Mouse (Mus musculus) ES-Bruce4 (cell line): Measurements from ENCODE around the gene Olfml2a. TPM values are rescaled to one million over a fixed set of nuclear protein-coding genes. Genes with fewer than 3 reads are reported as not detected.

Experiments
- H3K27ac ChIP-seq: 2 replicates; pipeline ENCODE4 v1.5.1; 2012; ENCODE audit warnings: low read length, inconsistent platforms; ENCODE audit not compliant: insufficient read depth
- H3K27me3 ChIP-seq: 2 replicates; pipeline ENCODE4 v1.6.1; 2012; ENCODE audit warnings: mild to moderate bottlenecking, low read length, inconsistent platforms; ENCODE audit not compliant: control insufficient read depth, poor library complexity, insufficient read depth, severe bottlenecking
- H3K36me3 ChIP-seq: 2 replicates; pipeline ENCODE4 v1.6.1; 2012; ENCODE audit warnings: inconsistent platforms, mild to moderate bottlenecking, low read length, moderate library complexity; ENCODE audit not compliant: control insufficient read depth, poor library complexity, insufficient read depth, severe bottlenecking
- H3K4me1 ChIP-seq: one replicate; pipeline ENCODE4 v1.8.1; 2011; ENCODE audit warnings: low read length; ENCODE audit not compliant: control insufficient read depth, insufficient read depth
- H3K4me3 ChIP-seq: 2 replicates; pipeline ENCODE4 v1.5.1; 2011; ENCODE audit warnings: low read depth, mild to moderate bottlenecking, low read length
- H3K9ac ChIP-seq: 2 replicates; pipeline ENCODE4 v1.6.1; 2012; ENCODE audit warnings: low read depth, mild to moderate bottlenecking, inconsistent platforms; ENCODE audit not compliant: poor library complexity, severe bottlenecking
- H3K9me3 ChIP-seq: replicated peaks from 2 replicates; pipeline ENCODE4 v1.6.1; 2012; ENCODE audit warnings: mild to moderate bottlenecking, low read length, inconsistent platforms; ENCODE audit not compliant: control insufficient read depth, poor library complexity, insufficient read depth, severe bottlenecking
- CTCF ChIP-seq: IDR thresholded peaks from one replicate; pipeline ENCODE4 v1.8.1; 2011; ENCODE audit warnings: low read depth, low read length
- EP300 ChIP-seq: IDR thresholded peaks from 2 replicates; pipeline ENCODE4 v1.6.1; 2011; ENCODE audit warnings: low read depth, low read length; ENCODE audit not compliant: insufficient read depth
- POLR2A ChIP-seq: IDR thresholded peaks from one replicate; pipeline ENCODE4 v1.8.1; 2011; ENCODE audit warnings: low read length; ENCODE audit not compliant: insufficient read depth
- polyA plus RNA-seq: library from polyadenylated mRNA; stranded (reverse); fragments of >200 nt; gene quantifications from 2 replicates; pipeline ENCODE4 v1.2.4, GENCODE M21; 2011; ENCODE audit warnings: low read depth; ENCODE audit not compliant: missing spikeins, insufficient read depth, insufficient read length

Olfml2a gene
- polyA plus RNA-seq, 1 experiment = 1.8 TPM

DNA sequence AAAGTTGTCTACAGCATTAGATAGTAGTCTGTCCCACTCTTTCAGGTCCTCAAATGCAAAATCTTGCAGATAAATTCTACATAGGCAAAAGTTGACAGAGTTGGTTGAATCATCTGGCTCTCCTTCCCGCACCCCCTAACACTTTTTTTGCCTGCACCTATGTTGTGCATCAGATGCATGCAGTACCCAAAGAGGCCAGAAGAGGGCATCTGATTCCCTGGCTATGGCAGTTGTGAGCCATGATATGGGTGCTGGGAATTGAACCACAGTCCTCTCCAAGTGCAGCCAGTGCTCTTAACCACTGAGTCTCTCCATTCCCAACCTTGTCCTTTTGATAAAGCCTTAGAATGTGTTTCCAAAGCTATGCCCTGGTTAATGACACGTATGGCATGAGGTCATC lies 51.7 kb downstream of the Olfml2a start:
- no peak overlapping the region for H3K4me3 ChIP-seq
- peaks cover 6% of the 10 kb centered on the region for H3K4me1 ChIP-seq
- no peaks in the 10 kb centered on the region for H3K9me3 ChIP-seq
- H3K27ac ChIP-seq = no peak overlapping the region
- TF ChIP-seq CTCF (peak; percentile 46), POLR2A (no peak)
- H3K27me3 ChIP-seq = no peaks in the 10 kb centered on the region
- H3K9ac ChIP-seq = no peak overlapping the region
- H3K36me3 ChIP-seq = no peaks in the 10 kb centered on the region

DNA sequence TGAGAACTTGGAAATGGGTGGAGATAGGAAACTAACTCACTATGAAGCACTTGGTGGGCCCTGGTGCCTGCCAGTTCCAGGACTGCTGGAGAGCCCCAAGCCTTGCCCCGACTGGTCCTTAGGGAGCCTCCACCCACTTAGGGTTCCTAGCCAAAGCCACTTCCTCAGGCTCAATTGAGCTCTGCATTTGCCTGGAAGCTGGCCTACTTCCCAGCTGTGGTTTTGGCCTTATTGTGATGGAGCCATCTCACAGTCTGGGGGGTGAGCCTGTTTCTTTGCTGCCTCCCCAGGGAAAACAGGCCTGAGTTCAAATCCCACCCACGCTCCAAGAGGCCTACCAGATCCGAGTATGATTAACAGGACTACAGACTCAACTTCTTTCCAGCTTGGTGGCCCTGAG lies 54.8 kb downstream of the Olfml2a start:
- Histone ChIP-seq H3K36me3 (no peaks in the 10 kb centered on the region), H3K9ac (no peak overlapping the region), H3K27me3 (no peaks in the 10 kb centered on the region), H3K9me3 (no peaks in the 10 kb centered on the region), H3K4me1 (peaks cover 6% of the 10 kb centered on the region), H3K27ac (no peak overlapping the region), H3K4me3 (no peak overlapping the region)
- TF ChIP-seq CTCF (no peak), EP300 (no peak), POLR2A (no peak)

DNA sequence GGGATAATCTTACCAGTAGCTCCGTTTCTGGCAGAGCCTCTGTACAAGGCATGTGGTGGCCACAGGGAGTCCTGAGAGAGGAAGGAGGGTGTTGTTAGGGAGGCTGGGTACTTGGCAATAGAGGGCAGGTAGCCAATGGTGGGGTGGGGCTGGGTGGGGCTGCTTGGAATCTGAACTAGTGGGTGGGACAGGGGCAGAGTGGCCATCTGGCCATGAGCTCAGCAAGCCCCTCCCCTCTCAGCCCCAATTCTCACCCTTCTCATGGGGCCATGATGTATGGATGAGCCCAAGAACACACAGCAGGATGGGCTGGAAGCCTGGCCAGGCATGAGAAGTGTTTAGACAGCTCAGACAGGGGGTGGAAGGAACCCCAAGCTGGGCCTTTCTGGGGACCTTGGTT lies 55.6 kb downstream of the Olfml2a start:
- peak overlapping the region; percentile 20; the same call in 1 of the 2 replicates for H3K27ac ChIP-seq
- no peak overlapping the region for H3K4me3 ChIP-seq
- H3K36me3 ChIP-seq = no peaks in the 10 kb centered on the region
- no peak for TF ChIP-seq CTCF
- no peak for TF ChIP-seq POLR2A
- TF ChIP-seq EP300 = no peak
- peaks cover 6% of the 10 kb centered on the region for H3K4me1 ChIP-seq
- H3K9ac ChIP-seq = no peak overlapping the region
- H3K9me3 ChIP-seq = no peaks in the 10 kb centered on the region
- H3K27me3 ChIP-seq = no peaks in the 10 kb centered on the region

DNA sequence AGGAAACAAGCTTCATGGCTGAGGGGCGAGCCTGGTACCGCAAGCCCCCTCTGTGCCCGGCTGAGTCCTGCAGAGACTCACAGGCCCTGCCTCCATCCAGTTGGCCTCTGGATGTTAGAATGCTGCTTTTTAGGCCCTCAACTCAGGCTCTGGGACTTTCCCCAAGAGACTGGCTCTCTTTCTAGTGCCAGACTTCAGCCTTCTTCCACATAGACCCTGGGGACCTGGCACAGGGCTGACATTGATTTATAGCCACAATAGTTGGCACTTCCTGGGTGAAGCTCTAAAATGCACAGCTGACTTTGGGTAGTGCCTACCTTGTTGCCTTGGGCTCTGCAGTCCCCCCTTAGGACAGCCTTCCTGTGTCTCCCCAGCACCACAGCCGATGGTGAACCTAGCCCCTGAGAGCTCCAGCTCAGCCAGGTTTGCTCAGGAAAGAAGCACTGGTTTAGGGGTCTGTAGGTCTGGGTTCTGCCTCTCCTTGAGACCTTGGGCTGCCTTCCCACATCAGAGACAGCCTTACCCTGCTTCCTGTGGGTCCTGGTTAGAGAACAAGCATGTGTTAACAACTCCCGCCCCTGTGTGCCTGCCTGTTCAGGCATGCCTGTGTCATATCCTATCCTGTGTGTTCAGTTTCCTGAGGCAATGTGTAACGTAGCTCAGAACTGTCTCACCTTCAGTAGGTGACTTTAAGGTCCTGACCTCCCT lies 56.2 kb downstream of the Olfml2a start:
- Histone ChIP-seq H3K9me3 (no peaks in the 10 kb centered on the region), H3K27me3 (no peaks in the 10 kb centered on the region), H3K27ac (peak overlapping the region; percentile 20), H3K4me3 (no peak overlapping the region), H3K9ac (no peak overlapping the region), H3K36me3 (no peaks in the 10 kb centered on the region), H3K4me1 (peaks cover 6% of the 10 kb centered on the region)
- TF ChIP-seq POLR2A (no peak), CTCF (no peak), EP300 (no peak)

DNA sequence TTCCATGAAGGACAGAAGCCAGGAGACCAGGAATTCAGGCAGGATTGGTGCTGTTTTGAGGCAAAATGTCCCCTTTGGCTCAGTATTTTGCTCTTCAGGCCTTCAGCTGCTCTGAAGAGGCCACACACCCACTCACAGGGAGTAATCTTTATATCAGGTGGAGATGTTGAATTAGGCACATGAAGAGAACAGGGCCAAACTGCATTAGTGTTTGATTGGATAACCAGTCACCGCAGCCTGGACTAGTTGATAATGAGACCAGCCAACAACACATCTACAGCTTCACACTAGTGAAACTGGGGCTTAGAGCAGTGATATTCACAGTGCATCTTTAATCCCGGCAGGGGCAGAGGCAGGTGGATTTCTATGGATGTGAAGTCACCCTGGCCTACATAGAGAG lies 57.2 kb downstream of the Olfml2a start:
- no peaks in the 10 kb centered on the region for H3K9me3 ChIP-seq
- H3K4me1 ChIP-seq = peaks cover 6% of the 10 kb centered on the region
- H3K9ac ChIP-seq = no peak overlapping the region
- no peak overlapping the region for H3K4me3 ChIP-seq
- no peak overlapping the region for H3K27ac ChIP-seq
- no peaks in the 10 kb centered on the region for H3K36me3 ChIP-seq
- no peak for TF ChIP-seq CTCF
- no peak for TF ChIP-seq POLR2A
- TF ChIP-seq EP300 = no peak
- no peaks in the 10 kb centered on the region for H3K27me3 ChIP-seq

DNA sequence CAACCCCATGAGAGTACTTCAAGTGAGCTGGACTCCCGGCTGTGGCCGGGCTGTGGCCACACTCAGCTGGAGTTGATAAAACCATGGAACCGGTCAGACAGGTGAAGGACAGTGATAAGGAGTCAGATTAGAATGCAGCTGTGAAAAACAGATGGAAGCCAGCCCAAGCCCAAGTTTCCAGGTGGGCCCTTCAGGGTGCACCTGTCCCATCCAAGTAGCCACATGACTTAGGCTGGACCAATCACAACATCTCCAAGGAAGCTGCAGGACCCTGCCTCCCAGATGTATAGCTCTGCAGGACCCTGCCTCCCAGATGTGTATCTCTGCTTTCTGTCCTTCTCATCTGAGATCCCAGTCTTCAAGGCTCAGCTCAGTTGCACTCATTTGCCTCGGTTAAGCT lies 60.2 kb downstream of the Olfml2a start:
- TF ChIP-seq CTCF (no peak), EP300 (no peak), POLR2A (no peak)
- H3K27ac ChIP-seq = no peak overlapping the region
- peaks cover 6% of the 10 kb centered on the region for H3K4me1 ChIP-seq
- H3K27me3 ChIP-seq = no peaks in the 10 kb centered on the region
- no peaks in the 10 kb centered on the region for H3K9me3 ChIP-seq
- no peaks in the 10 kb centered on the region for H3K36me3 ChIP-seq
- no peak overlapping the region for H3K9ac ChIP-seq
- H3K4me3 ChIP-seq = no peak overlapping the region
